Mouse (Mus musculus) embryonic fibroblast, embryonic 13.5 days (primary cell): Measurements from ENCODE around the gene Phldb2.

Experiments used
- CTCF ChIP-seq: IDR thresholded peaks from 2 replicates; pipeline ENCODE4 v1.5.1; 2011; ENCODE audit warnings: mild to moderate bottlenecking, control low read depth, low read length, moderate library complexity, borderline replicate concordance; ENCODE audit not compliant: insufficient read depth
- POLR2A ChIP-seq: IDR thresholded peaks from 2 replicates; pipeline ENCODE4 v1.6.1; 2011; ENCODE audit warnings: low read depth, mild to moderate bottlenecking, control low read depth, low read length, moderate library complexity

DNA sequence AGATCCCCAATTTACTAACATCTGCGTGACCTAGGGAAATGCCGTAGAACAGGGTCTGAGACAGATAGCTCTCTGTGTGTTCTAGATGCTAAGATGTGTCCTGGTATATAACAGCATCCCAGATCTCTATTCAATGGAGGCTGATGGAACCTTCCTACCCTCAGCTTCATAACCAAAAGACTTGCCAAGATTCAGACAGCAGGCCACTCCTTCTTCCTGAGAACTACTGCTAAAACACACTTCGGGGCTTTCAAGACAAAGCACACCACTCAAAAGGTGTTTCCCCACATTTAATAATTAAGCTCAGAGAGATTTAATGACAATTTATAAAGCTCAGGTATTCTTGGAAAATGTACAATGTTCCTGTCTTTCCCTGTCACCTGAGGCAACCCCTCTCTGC, 111.6 kb downstream of the Phldb2 start:
- TF ChIP-seq CTCF (no peak), POLR2A (no peak)
